Mouse (Mus musculus) lung, embryonic 14.5 days (tissue): Measurements from ENCODE around the gene Atp9a. TPM values are rescaled to one million over a fixed set of nuclear protein-coding genes. Genes with fewer than 3 reads are reported as not detected.
A peak's percentile ranks its signal among the peaks of the same experiment; 100 is the strongest.

Source experiments
- ATAC-seq: fragments of 200-750 bp; cut with Nextera tagmentation; 2 replicates; pipeline ENCODE4 v1.8.0; 2017; ENCODE audit warnings: mild to moderate bottlenecking, moderate TSS enrichment, moderate library complexity; ENCODE audit not compliant: insufficient read depth
- DNase-seq: peaks from one replicate; pipeline ENCODE4 v3.0.0-alpha.2; 2015
- H3K27ac ChIP-seq: fragments of 300-500 bp; sonication (generic); 2 replicates; pipeline ENCODE4 v1.5.1; 2014; ENCODE audit warnings: low read depth, mild to moderate bottlenecking, moderate library complexity
- H3K27me3 ChIP-seq: fragments of 300-500 bp; sonication (generic); 2 replicates; pipeline ENCODE4 v1.6.1; 2014; ENCODE audit warnings: low read length, control low read depth; ENCODE audit not compliant: insufficient read depth
- H3K36me3 ChIP-seq: fragments of 300-500 bp; sonication (generic); 2 replicates; pipeline ENCODE4 v1.6.1; 2014; ENCODE audit warnings: control low read depth; ENCODE audit not compliant: insufficient read depth
- H3K4me1 ChIP-seq: fragments of 300-500 bp; sonication (generic); 2 replicates; pipeline ENCODE4 v1.6.1; 2014; ENCODE audit warnings: antibody characterized with exemption, control low read depth; ENCODE audit not compliant: insufficient read depth
- H3K4me2 ChIP-seq: fragments of 300-500 bp; sonication (generic); 2 replicates; pipeline ENCODE4 v1.6.1; 2014; ENCODE audit warnings: mild to moderate bottlenecking
- H3K4me3 ChIP-seq: fragments of 300-500 bp; sonication (generic); 2 replicates; pipeline ENCODE4 v1.5.1; 2014; ENCODE audit warnings: low read depth, low read length
- H3K9ac ChIP-seq: fragments of 300-500 bp; sonication (generic); 2 replicates; pipeline ENCODE4 v1.6.1; 2014
- H3K9me3 ChIP-seq: fragments of 300-500 bp; sonication (generic); 2 replicates; pipeline ENCODE4 v1.6.1; 2016; ENCODE audit warnings: low read depth, low read length, control low read depth
- CTCF ChIP-seq: IDR thresholded peaks from 2 replicates; pipeline ENCODE4 v1.5.1; 2016; ENCODE audit warnings: antibody characterized with exemption, low read depth
- WGBS: fragments of 180-500 bp; shearing (Covaris S2); extraction: QIAGEN DNeasy Blood & Tissue Kit; methylation state at CpG from one replicate; pipeline ENCODE4 v1.1.7; 2014; 5-methylcytosine and 5-hydroxymethylcytosine counted together
- polyA plus RNA-seq: library from polyadenylated mRNA; unstranded; fragments of >200 nt; fragmentation: Nextera tagmentation; extraction: Ambion mirVana; gene quantifications from 2 replicates; pipeline ENCODE4 v1.2.1, GENCODE M21; 2014

Atp9a gene
- polyA plus RNA-seq, 1 experiment from 2014 or later = 9.6 TPM

- no peaks in the 10 kb centered on the region for H3K36me3 ChIP-seq
- 42% methylated on average over 16 of the region's 16 CpGs for WGBS
- DNase-seq (peak; percentile 20), ATAC-seq (no peak)
- no peak overlapping the region for H3K9ac ChIP-seq
- no peaks in the 10 kb centered on the region for H3K27me3 ChIP-seq
- no peak overlapping the region for H3K4me3 ChIP-seq
- H3K27ac ChIP-seq = no peak overlapping the region
- H3K4me2 ChIP-seq = no peak overlapping the region
- no peaks in the 10 kb centered on the region for H3K4me1 ChIP-seq
- no peak for TF ChIP-seq CTCF
- H3K9me3 ChIP-seq = no peaks in the 10 kb centered on the region
These were observed 85.5 kb downstream of the Atp9a start for GRCm38 (mm10) chr2:168656569-168657308.

- no peak overlapping the region for H3K4me2 ChIP-seq
- no peaks in the 10 kb centered on the region for H3K36me3 ChIP-seq
- no peak overlapping the region for H3K4me3 ChIP-seq
- no peaks in the 10 kb centered on the region for H3K27me3 ChIP-seq
- no peak overlapping the region for H3K27ac ChIP-seq
- H3K4me1 ChIP-seq = no peaks in the 10 kb centered on the region
- no peak for ATAC-seq
- no peak overlapping the region for H3K9ac ChIP-seq
- peak; percentile 46 for TF ChIP-seq CTCF
- 63% methylated on average over 17 of the region's 17 CpGs for WGBS
- no peaks in the 10 kb centered on the region for H3K9me3 ChIP-seq
- DNase-seq = peak; percentile 23
These were observed 87.1 kb downstream of the Atp9a start for GRCm38 (mm10) chr2:168654983-168655669.

DNA sequence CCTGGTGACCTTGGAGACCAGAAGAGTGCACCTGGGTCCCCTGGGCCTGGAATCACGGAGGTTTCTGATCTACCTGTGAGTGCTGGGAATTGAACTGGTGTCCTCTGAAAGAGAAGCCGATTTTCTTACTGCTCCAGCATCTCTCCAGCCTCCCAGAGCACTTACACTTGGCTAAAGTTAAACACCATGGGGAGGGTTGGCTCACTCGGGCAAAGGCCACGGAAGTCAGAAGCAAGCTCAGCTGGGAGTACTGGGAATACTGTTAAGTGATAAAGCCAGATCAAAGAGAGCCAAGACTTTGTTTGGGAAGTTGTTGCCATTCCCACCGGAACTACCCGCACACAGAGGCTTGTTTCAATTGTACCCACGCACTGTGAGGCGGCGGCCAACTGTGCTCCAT is 87.7 kb downstream of the Atp9a start:
- no peak for TF ChIP-seq CTCF
- no peaks in the 10 kb centered on the region for H3K27me3 ChIP-seq
- no peak for ATAC-seq
- WGBS = 45% methylated on average over 9 of the region's 9 CpGs
- H3K4me1 ChIP-seq = no peaks in the 10 kb centered on the region
- no peak overlapping the region for H3K27ac ChIP-seq
- no peaks in the 10 kb centered on the region for H3K9me3 ChIP-seq
- H3K4me3 ChIP-seq = no peak overlapping the region
- no peaks in the 10 kb centered on the region for H3K36me3 ChIP-seq
- no peak overlapping the region for H3K4me2 ChIP-seq
- H3K9ac ChIP-seq = no peak overlapping the region
- no peak for DNase-seq

DNA sequence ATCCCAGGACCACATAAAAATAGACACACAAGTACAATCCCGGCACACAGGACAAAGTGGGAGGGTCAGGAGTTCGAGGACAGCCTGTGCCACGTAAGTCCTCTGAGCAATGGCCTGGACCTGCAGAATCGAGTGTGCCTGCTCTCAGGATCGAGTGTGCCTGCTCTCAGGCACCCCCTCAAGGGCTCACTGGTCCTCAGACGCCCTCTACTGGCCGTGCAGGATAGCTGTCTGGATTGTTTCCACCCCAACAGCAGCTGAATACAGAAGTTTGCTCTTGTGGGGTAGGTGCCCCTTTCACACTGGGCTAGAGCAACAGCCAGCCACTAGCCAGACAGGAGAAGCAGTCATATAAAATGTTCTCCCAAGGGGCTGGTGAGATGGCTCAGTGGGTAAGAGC is 90.5 kb downstream of the Atp9a start:
- Histone ChIP-seq H3K4me1 (no peaks in the 10 kb centered on the region), H3K36me3 (no peaks in the 10 kb centered on the region), H3K27ac (no peak overlapping the region), H3K9ac (no peak overlapping the region), H3K4me3 (no peak overlapping the region), H3K9me3 (no peaks in the 10 kb centered on the region), H3K4me2 (no peak overlapping the region), H3K27me3 (no peaks in the 10 kb centered on the region)
- peak; percentile 70 for TF ChIP-seq CTCF
- 47% methylated on average over 7 of the region's 7 CpGs for WGBS
- peak; percentile 49 for DNase-seq
- no peak for ATAC-seq

DNA sequence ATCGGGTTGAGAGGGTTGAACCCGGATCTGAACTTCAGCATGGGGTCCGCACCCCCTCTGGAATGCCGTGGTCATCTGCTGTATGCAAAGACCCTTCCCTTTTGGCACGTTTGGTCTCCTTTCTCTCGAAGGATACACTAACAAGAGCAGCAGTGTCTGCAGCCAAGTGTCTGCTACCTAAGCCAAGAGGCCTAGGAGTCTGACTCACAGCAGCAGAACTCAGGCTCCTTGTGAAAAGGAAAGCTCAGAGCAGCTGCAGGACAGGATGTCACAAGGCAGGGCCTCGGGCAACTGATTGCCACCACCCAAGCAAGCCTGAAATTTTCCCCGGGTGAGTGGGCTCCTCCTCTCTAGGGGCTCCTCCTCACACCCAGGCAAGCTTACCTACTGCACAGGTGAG is 94.0 kb downstream of the Atp9a start:
- WGBS = 65% methylated on average over 8 of the region's 8 CpGs
- Histone ChIP-seq H3K9me3 (no peaks in the 10 kb centered on the region), H3K9ac (no peak overlapping the region), H3K27ac (no peak overlapping the region), H3K36me3 (no peaks in the 10 kb centered on the region), H3K4me3 (no peak overlapping the region), H3K4me1 (no peaks in the 10 kb centered on the region), H3K4me2 (no peak overlapping the region), H3K27me3 (no peaks in the 10 kb centered on the region)
- ATAC-seq (no peak), DNase-seq (no peak)
- no peak for TF ChIP-seq CTCF

DNA sequence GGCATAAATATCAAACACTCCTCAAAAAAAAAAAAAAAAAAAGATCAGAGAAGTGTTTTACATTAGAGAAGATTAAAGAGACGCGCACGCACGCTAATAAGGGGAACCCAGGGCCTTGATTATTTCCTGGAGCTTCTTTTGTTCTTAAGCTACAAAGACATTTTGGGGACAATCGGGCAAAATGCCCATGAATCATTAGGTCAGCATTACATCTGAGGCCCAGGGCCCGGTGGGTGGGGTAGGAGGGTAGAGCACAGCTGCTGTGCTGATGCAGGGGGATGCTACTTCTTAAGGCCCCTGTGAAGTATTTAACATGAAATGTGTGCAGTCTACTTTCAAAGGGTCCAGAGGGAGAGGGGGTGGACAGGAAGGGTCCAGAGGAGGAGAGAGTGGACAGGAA is 97.4 kb downstream of the Atp9a start:
- Histone ChIP-seq H3K4me2 (no peak overlapping the region), H3K9me3 (no peaks in the 10 kb centered on the region), H3K27ac (no peak overlapping the region), H3K9ac (no peak overlapping the region), H3K4me1 (no peaks in the 10 kb centered on the region), H3K4me3 (no peak overlapping the region), H3K27me3 (no peaks in the 10 kb centered on the region), H3K36me3 (no peaks in the 10 kb centered on the region)
- WGBS = 75% methylated on average over 6 of the region's 6 CpGs
- ATAC-seq = no peak
- no peak for TF ChIP-seq CTCF
- DNase-seq = peak; percentile 18

DNA sequence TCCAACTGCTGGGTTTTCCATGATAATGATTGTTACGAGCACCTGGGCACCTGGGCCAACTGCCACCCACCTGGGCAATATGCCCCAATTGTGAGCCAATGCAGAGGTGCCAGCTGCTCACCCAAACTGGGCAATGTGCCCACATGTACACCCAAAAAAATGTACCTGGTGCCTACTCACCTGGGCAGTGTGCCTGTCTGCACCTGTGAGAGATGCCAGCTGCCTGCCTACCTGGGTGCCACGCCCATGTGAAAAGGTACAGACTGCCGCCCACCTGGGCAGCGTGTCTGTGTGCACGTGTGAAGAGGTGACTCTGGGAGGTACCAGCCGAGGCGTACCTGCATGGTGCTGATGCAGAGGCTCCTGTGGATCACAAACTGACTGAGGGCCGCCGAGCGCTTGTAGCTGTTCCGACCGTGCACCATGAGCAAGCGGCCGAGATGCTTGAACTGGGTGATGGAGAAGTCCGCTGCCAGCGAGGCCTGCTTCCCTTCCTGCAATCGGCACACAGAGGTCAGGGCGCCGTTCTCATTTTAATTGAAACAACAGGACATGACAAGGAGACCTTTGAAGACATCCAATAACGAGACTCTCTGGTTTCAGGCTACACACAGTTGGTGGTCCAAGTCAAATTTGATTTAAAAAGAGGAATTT is 98.6 kb downstream of the Atp9a start:
- Histone ChIP-seq H3K4me2 (no peak overlapping the region), H3K27ac (no peak overlapping the region), H3K9me3 (no peaks in the 10 kb centered on the region), H3K4me3 (no peak overlapping the region), H3K9ac (no peak overlapping the region), H3K27me3 (no peaks in the 10 kb centered on the region), H3K4me1 (no peaks in the 10 kb centered on the region), H3K36me3 (no peaks in the 10 kb centered on the region)
- DNase-seq (no peak), ATAC-seq (no peak)
- no peak for TF ChIP-seq CTCF
- WGBS = 83% methylated on average over 20 of the region's 20 CpGs
